Mouse (Mus musculus): Measurements from ENCODE around the gene Pjvk. TPM values are rescaled to one million over a fixed set of nuclear protein-coding genes. Genes with fewer than 3 reads are reported as not detected.

The Pjvk gene
- total RNA-seq, 2 experiments from 2014 or later = not detected

Other genes starting within 250 kb of the Pjvk start
- gene Osbpl6, start 242.0 kb upstream of the Pjvk start, total RNA-seq (2021) = 1 to 10 TPM; 4.7 to 5.0 TPM
- 10 to 100 TPM; 20.7 to 22.6 TPM for gene Prkra, start 461 bp upstream of the Pjvk start, total RNA-seq (2021)
- gene Fkbp7, start 24.6 kb downstream of the Pjvk start, total RNA-seq (2021) = 10 to 100 TPM; 23.8 to 30.0 TPM
- gene Plekha3, start 26.8 kb downstream of the Pjvk start, total RNA-seq (2021) = 10 to 100 TPM; 21.5 to 22.5 TPM

All from heart, postnatal 4 days (tissue).